Mouse (Mus musculus) neural tube, embryonic 13.5 days (tissue): ENCODE data around the gene Gm4894. TPM values are rescaled to one million over a fixed set of nuclear protein-coding genes. Genes with fewer than 3 reads are reported as not detected.

Source experiments
- ATAC-seq: fragments of 200-750 bp; cut with Nextera tagmentation; 2 replicates; pipeline ENCODE4 v1.8.0; 2017; ENCODE audit warnings: low read depth, mild to moderate bottlenecking, moderate TSS enrichment, moderate library complexity
- H3K27ac ChIP-seq: fragments of 300-500 bp; sonication (generic); replicated peaks from 2 replicates; pipeline ENCODE4 v1.5.1; 2015; ENCODE audit warnings: moderate library complexity, mild to moderate bottlenecking, inconsistent platforms
- H3K27me3 ChIP-seq: fragments of 300-500 bp; sonication (generic); 2 replicates; pipeline ENCODE4 v1.6.1; 2015; ENCODE audit warnings: mild to moderate bottlenecking, inconsistent platforms
- H3K36me3 ChIP-seq: fragments of 300-500 bp; sonication (generic); 2 replicates; pipeline ENCODE4 v1.6.1; 2015; ENCODE audit warnings: mild to moderate bottlenecking, inconsistent platforms
- H3K4me1 ChIP-seq: fragments of 300-500 bp; sonication (generic); replicated peaks from 2 replicates; pipeline ENCODE4 v1.6.1; 2015; ENCODE audit warnings: inconsistent platforms
- H3K4me2 ChIP-seq: fragments of 300-500 bp; sonication (generic); 2 replicates; pipeline ENCODE4 v1.6.1; 2015; ENCODE audit warnings: inconsistent platforms, mild to moderate bottlenecking, moderate library complexity
- H3K4me3 ChIP-seq: fragments of 300-500 bp; sonication (generic); 2 replicates; pipeline ENCODE4 v1.5.1; 2015; ENCODE audit warnings: mild to moderate bottlenecking, inconsistent platforms
- H3K9ac ChIP-seq: fragments of 300-500 bp; sonication (generic); 2 replicates; pipeline ENCODE4 v1.6.1; 2015; ENCODE audit warnings: moderate library complexity, mild to moderate bottlenecking, inconsistent platforms
- H3K9me3 ChIP-seq: fragments of 300-500 bp; sonication (generic); 2 replicates; pipeline ENCODE4 v1.6.1; 2016; ENCODE audit warnings: inconsistent platforms
- WGBS: fragments of 180-500 bp; shearing (Covaris S2); methylation state at CpG from one replicate; pipeline ENCODE4 v1.1.7; 2015; 5-methylcytosine and 5-hydroxymethylcytosine counted together
- polyA plus RNA-seq: library from polyadenylated mRNA; unstranded; fragments of >200 nt; fragmentation: Nextera tagmentation; extraction: Ambion mirVana; gene quantifications from 2 replicates; pipeline ENCODE4 v1.2.1, GENCODE M21; 2015

The Gm4894 gene
- not detected in 2 replicates for polyA plus RNA-seq

DNA sequence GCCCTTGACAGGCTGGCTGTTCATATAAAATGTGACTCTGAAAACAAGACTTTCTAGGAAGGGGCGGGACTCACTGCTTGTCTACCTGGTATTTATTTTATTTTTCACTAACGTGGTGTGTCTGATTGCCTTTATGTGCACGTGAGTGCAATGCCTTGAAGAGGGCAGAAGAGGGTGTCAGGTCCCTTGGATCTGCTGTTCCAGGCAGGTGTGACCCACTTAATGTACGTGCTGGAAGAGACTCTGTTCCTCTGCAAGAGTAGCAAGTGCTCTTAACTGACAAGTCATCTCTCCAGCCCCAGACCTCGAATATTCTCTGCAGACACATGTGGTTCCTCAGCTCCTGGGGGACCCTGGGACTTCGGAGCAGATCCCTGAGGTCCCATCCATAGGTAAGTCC is at the start of gene Gm4894:
Gene Gm4894 (plus strand): TSS at position 301 of the 400 bp plus-strand sequence.
- H3K4me1 ChIP-seq = no peaks in the 10 kb centered on the region
- H3K9me3 ChIP-seq = no peaks in the 10 kb centered on the region
- no peak within 1 kb of the TSS for H3K9ac ChIP-seq
- no peaks in the 10 kb centered on the region for H3K27me3 ChIP-seq
- no peak within 1 kb of the TSS for H3K27ac ChIP-seq
- H3K4me3 ChIP-seq = no peak within 1 kb of the TSS
- H3K4me2 ChIP-seq = no peak within 1 kb of the TSS
- H3K36me3 ChIP-seq = no peaks in the 10 kb centered on the region
- 70% methylated on average over 6 of the region's 6 CpGs for WGBS
- no peak for ATAC-seq

DNA sequence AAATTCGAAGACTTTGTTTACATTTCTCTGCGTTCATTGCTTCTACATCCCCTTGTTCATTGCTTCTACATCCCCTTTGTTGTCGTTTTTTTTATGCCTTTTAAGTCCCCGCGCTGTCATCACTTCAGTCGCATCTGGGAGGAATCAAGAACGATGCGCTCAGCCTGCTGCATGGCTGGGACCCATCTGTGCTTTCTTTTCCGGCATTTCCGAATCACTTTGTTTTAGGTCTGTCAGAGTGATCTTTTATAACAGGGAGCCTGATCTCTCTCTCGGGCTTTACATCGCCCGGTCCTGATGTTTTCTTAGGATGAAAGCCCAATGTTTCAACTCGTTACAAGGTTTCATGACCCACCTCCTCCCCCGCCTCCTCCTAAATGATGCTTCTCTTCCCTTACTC is 44.0 kb upstream of the Gm4894 start:
- H3K4me1 ChIP-seq = peaks cover 41% of the 10 kb centered on the region
- H3K36me3 ChIP-seq = no peaks in the 10 kb centered on the region
- no peak for ATAC-seq
- peak overlapping the region; percentile 72 for H3K27ac ChIP-seq
- 24% methylated on average over 15 of the region's 15 CpGs for WGBS
- H3K27me3 ChIP-seq = no peaks in the 10 kb centered on the region
- H3K4me3 ChIP-seq = no peak overlapping the region
- no peaks in the 10 kb centered on the region for H3K9me3 ChIP-seq
- no peak overlapping the region for H3K9ac ChIP-seq
- peak overlapping the region; percentile 34 for H3K4me2 ChIP-seq

GRCm38 (mm10) chr9:49211493-49211892 is 38.8 kb upstream of the Gm4894 start:
- Histone ChIP-seq H3K27me3 (no peaks in the 10 kb centered on the region), H3K4me1 (peaks cover 29% of the 10 kb centered on the region), H3K4me2 (no peak overlapping the region), H3K4me3 (no peak overlapping the region), H3K27ac (no peak overlapping the region), H3K9me3 (no peaks in the 10 kb centered on the region), H3K9ac (no peak overlapping the region), H3K36me3 (no peaks in the 10 kb centered on the region)
- 71% methylated on average over 1 of the region's 1 CpGs for WGBS
- no peak for ATAC-seq

- H3K4me3 ChIP-seq = no peak overlapping the region
- no peaks in the 10 kb centered on the region for H3K9me3 ChIP-seq
- H3K4me1 ChIP-seq = peaks cover 39% of the 10 kb centered on the region
- H3K4me2 ChIP-seq = no peak overlapping the region
- no peak for ATAC-seq
- H3K9ac ChIP-seq = no peak overlapping the region
- no peak overlapping the region for H3K27ac ChIP-seq
- H3K36me3 ChIP-seq = no peaks in the 10 kb centered on the region
- 44% methylated on average over 2 of the region's 2 CpGs for WGBS
- H3K27me3 ChIP-seq = no peaks in the 10 kb centered on the region
Observed at GRCm38 (mm10) chr9:49214734-49215133, 35.6 kb upstream of the Gm4894 start.

- Histone ChIP-seq H3K27ac (peak overlapping the region; percentile 86), H3K9ac (peak overlapping the region; percentile 38; the same call in 1 of the 2 replicates), H3K4me1 (peaks cover 31% of the 10 kb centered on the region), H3K4me2 (peak overlapping the region; percentile 27), H3K9me3 (no peaks in the 10 kb centered on the region), H3K27me3 (no peaks in the 10 kb centered on the region), H3K4me3 (no peak overlapping the region), H3K36me3 (no peaks in the 10 kb centered on the region)
- WGBS = 39% methylated on average over 20 of the region's 20 CpGs
- ATAC-seq = peak; percentile 84
Observed at GRCm38 (mm10) chr9:49217626-49218607, 32.4 kb upstream of the Gm4894 start.

- Histone ChIP-seq H3K4me2 (no peak overlapping the region), H3K9me3 (no peaks in the 10 kb centered on the region), H3K4me1 (no peaks in the 10 kb centered on the region), H3K9ac (no peak overlapping the region), H3K27me3 (no peaks in the 10 kb centered on the region), H3K4me3 (no peak overlapping the region), H3K27ac (no peak overlapping the region), H3K36me3 (no peaks in the 10 kb centered on the region)
- 60% methylated on average over 10 of the region's 10 CpGs for WGBS
- ATAC-seq = no peak
Observed at GRCm38 (mm10) chr9:49224488-49224887, 25.8 kb upstream of the Gm4894 start.

- ATAC-seq = no peak
- Histone ChIP-seq H3K9ac (no peak overlapping the region), H3K36me3 (no peaks in the 10 kb centered on the region), H3K27me3 (no peaks in the 10 kb centered on the region), H3K27ac (no peak overlapping the region), H3K4me3 (no peak overlapping the region), H3K9me3 (no peaks in the 10 kb centered on the region), H3K4me1 (no peaks in the 10 kb centered on the region), H3K4me2 (no peak overlapping the region)
- WGBS = 79% methylated on average over 9 of the region's 9 CpGs
Observed at GRCm38 (mm10) chr9:49227442-49227841, 22.9 kb upstream of the Gm4894 start.

DNA sequence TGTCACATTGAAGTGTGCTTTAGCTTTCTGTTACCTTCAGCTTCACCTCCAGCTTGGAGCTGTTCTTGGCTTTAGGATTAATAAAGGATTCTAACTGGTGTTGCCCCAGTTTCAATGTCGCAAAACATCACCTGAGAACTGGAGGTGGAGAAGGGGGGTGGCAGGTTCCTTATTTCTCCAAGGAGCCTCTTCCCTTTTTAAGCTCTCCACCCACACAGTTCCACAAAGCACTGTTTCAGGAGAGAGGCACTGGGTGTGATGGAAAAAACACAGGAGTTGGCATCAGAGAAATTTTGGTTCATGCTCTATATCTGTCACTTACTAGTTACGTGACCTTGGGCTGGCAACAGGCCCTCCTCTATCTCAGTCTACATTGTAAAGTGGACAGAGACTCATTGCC is 21.3 kb upstream of the Gm4894 start:
- H3K36me3 ChIP-seq = no peaks in the 10 kb centered on the region
- no peak overlapping the region for H3K4me3 ChIP-seq
- no peak for ATAC-seq
- no peak overlapping the region for H3K9ac ChIP-seq
- no peaks in the 10 kb centered on the region for H3K9me3 ChIP-seq
- H3K4me1 ChIP-seq = no peaks in the 10 kb centered on the region
- no peaks in the 10 kb centered on the region for H3K27me3 ChIP-seq
- no peak overlapping the region for H3K27ac ChIP-seq
- 93% methylated on average over 2 of the region's 2 CpGs for WGBS
- H3K4me2 ChIP-seq = no peak overlapping the region

DNA sequence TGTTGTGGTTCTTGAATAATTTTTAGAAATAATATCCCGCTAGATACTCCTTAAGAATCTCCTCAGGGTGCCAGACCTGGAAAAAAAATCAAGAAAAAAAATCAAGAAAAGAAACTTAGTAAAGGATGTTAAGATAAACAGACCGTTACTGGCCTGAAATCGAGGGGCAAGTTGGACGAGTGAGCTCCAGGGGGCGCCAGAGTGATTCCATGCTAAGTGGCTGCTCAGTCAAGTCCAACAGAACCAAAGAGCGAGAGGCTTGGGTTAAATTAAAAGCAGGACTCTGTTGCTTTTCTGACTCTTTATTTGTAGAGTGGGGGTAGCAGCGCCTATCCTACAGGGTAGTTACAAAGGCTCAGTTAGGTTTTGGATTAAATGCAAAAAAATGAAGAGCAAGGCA is 3.5 kb upstream of the Gm4894 start:
- ATAC-seq = no peak
- Histone ChIP-seq H3K27ac (no peak overlapping the region), H3K27me3 (no peaks in the 10 kb centered on the region), H3K4me2 (no peak overlapping the region), H3K4me1 (peaks cover 8% of the 10 kb centered on the region; the same call in 1 of the 2 replicates), H3K9ac (no peak overlapping the region), H3K9me3 (no peaks in the 10 kb centered on the region), H3K36me3 (no peaks in the 10 kb centered on the region), H3K4me3 (no peak overlapping the region)
- 36% methylated on average over 7 of the region's 7 CpGs for WGBS

GRCm38 (mm10) chr9:49268949-49269348 is 18.6 kb downstream of the Gm4894 start:
- WGBS = 67% methylated on average over 7 of the region's 7 CpGs
- Histone ChIP-seq H3K36me3 (no peaks in the 10 kb centered on the region), H3K4me3 (no peak overlapping the region), H3K27me3 (peaks cover 2% of the 10 kb centered on the region; the same call in 1 of the 2 replicates), H3K4me2 (no peak overlapping the region), H3K4me1 (0 out of 2 replicates have a peak, but pooled peaks cover 5% of the 10 kb centered on the region), H3K9me3 (no peaks in the 10 kb centered on the region), H3K9ac (no peak overlapping the region), H3K27ac (no peak overlapping the region)
- no peak for ATAC-seq

GRCm38 (mm10) chr9:49273566-49273965 is 23.2 kb downstream of the Gm4894 start:
- WGBS = 28% methylated on average over 7 of the region's 7 CpGs
- Histone ChIP-seq H3K27ac (no peak overlapping the region), H3K4me3 (no peak overlapping the region)

DNA sequence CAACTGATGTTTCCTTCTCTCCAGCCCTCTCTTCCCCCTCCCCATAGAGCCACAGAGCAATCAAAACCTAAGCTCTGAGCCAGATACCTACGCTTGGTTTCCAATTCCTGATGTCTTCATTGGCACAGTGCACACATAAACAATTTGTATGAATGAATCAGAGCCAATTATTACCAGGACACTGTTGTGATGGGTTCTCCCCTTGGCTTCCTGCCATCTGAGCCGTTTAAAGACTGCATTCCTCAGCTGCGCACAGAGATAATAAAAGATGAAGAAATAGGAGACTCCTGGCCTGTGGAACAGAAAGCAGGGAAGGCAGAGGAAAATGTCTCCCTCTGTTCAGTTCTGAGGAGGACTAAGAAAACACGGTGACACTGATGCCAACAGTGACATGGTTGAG is 25.6 kb downstream of the Gm4894 start:
- 37% methylated on average over 4 of the region's 4 CpGs for WGBS
- peaks cover 21% of the 10 kb centered on the region for H3K4me1 ChIP-seq
- no peaks in the 10 kb centered on the region for H3K27me3 ChIP-seq
- no peak overlapping the region for H3K27ac ChIP-seq
- no peaks in the 10 kb centered on the region for H3K36me3 ChIP-seq
- no peak overlapping the region for H3K4me3 ChIP-seq
- ATAC-seq = peak; percentile 78; the same call in 1 of the 2 replicates
- H3K9me3 ChIP-seq = no peaks in the 10 kb centered on the region
- no peak overlapping the region for H3K4me2 ChIP-seq
- H3K9ac ChIP-seq = no peak overlapping the region

More at GRCm38 (mm10) chr9:49273566-49273965, 23.2 kb downstream of the Gm4894 start:
- Histone ChIP-seq H3K4me2 (no peak overlapping the region), H3K4me1 (peaks cover 21% of the 10 kb centered on the region), H3K9me3 (no peaks in the 10 kb centered on the region), H3K36me3 (no peaks in the 10 kb centered on the region), H3K9ac (no peak overlapping the region), H3K27me3 (no peaks in the 10 kb centered on the region)
- no peak for ATAC-seq
